Mouse (Mus musculus) small intestine, adult 2 months (tissue): ENCODE results near the gene Kcnh7.

Source experiments
- CTCF ChIP-seq: fragments of 200-500 bp; IDR thresholded peaks from 2 replicates; pipeline ENCODE4 v1.5.1; 2012; ENCODE audit warnings: low read depth, mild to moderate bottlenecking, control low read depth, inconsistent platforms, low read length, moderate library complexity, mixed read lengths; ENCODE audit not compliant: insufficient replicate concordance, insufficient read length; ENCODE audit errors: extremely low read depth
- POLR2A ChIP-seq: fragments of 200-500 bp; IDR thresholded peaks from 2 replicates; pipeline ENCODE4 v1.6.1; 2012; ENCODE audit warnings: low read depth, mild to moderate bottlenecking, control low read depth, inconsistent platforms, low read length, moderate library complexity

DNA sequence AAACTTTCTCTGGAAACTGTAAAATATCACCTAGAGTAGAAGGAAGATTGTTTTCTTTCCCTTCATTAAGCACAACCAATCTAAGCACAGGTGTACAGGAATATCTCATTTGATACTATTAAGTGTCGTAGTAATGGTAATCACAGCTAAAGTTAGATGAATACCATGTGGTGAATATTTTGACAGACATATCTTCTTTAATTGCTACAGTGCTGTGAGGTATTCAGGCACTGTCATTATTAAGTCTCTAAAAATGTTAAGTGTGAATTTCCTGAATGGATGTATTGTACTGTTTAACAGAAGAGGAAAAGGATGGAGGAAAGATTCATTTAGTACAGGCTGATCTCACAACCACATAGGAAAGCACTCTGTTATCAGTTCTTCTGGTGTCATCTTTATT lies 181.3 kb downstream of the Kcnh7 start:
- TF ChIP-seq POLR2A (no peak), CTCF (no peak)
